Mouse (Mus musculus) megakaryocyte-erythroid progenitor cell, adult 5-6 weeks (primary cell): Measurements from ENCODE around the gene Ccr1l1. TPM values are rescaled to one million over a fixed set of nuclear protein-coding genes. Genes with fewer than 3 reads are reported as not detected.

Experiments used
- ATAC-seq: replicated peaks from 2 replicates; pipeline ENCODE4 v1.8.0; 2016; ENCODE audit warnings: mild to moderate bottlenecking, inconsistent platforms; ENCODE audit not compliant: severe bottlenecking, poor library complexity, low FRiP score, low TSS enrichment
- total RNA-seq, 2 experiments: library from RNA; stranded (forward) in 1 of 2; stranded (reverse) in 1 of 2; fragments of 200-1000, 215-1000 nt in 1 of 2; fragments of >200 nt in 1 of 2; fragmentation: Nextera tagmentation in 1 of 2; gene quantifications; 2 replicates each; pipeline ENCODE4 v1.2.3; 2014 to 2017

Gene Ccr1l1
- total RNA-seq (2014; fragmentation: Nextera tagmentation) (not detected in 2 replicates), total RNA-seq (2017) (not detected in 2 replicates)

DNA sequence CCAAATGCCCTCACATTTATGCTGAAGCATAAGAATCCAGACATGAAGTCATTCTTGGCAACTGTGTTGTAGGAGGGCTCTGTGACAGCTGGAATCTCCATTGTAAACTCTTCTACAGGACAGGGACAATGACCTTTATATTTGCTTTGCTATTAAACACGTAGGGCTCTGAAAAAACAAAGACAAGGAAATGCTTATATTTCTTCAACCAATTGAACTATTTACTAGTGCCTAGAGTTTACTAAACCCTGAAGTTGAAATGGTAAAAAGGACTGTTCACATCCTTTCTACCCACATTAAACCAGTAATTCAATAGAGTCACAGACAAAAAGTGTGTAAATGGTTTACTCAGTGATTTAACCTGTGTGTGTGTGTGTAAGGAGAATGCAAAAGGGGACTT is at the start of gene Ccr1l1:
Gene Ccr1l1, minus strand, starts transcription at position 101 of the 400 bp plus-strand sequence.
- ATAC-seq = no peak

DNA sequence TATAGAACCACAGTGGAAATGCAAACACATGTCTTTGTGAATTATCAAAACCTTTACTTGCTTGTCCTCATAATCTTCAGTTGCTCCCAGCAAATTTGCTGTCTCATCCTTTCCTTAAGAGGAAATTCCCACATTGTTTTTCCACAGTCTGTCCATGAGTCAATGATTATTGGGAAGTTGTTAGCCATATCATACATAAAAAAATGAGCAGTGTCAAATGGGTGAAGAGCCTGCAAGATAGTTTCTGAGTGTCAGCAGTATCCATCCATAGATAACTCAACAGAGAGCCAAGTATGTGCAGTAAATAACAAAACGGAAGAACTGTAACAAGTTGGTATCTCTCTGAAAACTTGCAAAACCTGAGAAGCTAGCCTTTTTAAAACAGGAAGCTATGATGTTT is 43.5 kb upstream of the Ccr1l1 start, which contains the start of gene Ccr3:
Gene Ccr3, plus strand, starts transcription at position 301 of the 400 bp plus-strand sequence.
- no peak for ATAC-seq

DNA sequence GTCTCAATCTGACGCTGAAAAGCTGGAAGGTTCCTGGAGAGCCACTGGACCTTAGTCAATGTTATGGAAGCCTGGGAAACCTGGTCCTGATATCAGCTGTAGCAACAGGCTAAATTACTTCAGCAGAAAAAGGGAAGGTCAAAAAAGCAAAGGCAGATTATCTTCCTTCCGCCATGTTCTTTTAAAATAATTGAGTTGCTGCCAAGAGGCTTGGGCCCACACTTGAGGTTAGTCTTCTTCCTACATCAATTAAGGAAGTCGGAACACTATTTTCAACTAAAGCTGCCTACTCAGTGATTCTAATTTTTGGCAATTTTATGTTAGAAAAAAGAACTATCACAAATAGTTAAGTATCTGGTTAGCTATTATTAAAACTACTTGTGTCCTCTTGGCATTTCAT is 41.7 kb upstream of the Ccr1l1 start:
- ATAC-seq = no peak

DNA sequence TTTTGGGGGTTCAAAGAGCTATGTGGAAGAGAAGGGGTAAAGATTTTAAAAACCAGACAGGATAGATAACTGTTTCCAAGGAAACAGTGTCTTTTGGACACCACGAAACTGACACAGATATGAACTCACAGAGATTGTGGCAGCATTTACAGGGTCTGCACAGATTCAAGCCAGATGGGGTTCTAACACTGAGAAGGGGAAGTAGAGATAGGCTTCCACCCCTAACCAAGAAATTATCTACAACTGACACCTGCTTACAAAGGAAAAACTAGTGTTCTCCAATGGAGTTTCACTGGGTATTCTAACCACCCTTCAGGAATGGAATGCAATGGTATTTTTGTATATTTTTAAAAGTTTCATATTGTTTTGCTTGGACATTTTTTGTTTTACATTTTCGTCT is 37.8 kb upstream of the Ccr1l1 start:
- ATAC-seq = peak; percentile 74

DNA sequence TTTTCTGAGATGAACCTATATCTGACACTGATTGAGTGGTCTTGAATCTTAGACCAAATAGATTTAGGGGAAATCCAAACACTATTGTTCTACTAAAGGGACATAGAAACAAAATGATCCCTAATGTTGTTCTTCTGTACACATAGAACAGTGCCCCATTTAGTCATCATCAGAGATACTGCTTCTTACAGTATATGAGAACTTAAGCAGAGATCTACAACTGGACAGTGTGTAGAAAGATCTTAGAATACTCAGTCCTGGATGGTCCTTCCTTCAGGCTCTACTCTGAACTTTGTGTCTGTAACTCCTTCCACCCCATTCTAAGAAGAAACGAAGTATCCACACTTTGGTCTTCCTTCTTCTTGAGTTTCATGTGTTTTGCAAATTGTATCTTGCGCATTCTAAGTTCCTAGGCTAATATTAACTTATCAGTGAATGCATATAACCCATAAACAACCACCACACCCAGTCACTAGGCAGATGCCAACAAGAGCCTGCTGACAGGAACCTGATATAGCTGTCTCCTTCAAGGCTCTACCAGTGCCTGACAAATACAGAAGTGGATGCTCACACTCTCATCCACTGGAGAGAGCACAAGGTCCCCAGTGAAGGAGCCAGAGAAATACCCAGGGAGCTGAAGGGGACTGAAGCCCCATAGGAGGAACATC is 36.9 kb upstream of the Ccr1l1 start:
- peak; percentile 61 for ATAC-seq

DNA sequence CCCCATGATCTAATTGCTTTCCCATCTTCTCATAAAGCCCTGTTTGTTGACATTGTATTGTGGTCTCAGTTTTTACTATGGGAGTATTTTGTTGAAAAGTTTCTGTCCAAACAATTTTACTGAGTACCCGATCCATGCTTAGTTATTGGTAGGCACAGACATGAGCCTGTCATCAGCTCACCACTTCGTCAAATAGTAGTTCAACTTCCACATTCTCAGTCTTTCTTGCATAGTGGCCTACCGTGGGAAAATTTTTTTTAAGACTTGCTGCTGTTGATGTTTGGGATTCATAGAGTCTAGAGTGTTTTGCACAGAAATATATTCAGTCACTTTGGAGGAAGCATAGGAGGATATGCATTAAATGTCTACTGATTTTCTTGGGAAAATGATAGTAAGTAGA is 35.1 kb upstream of the Ccr1l1 start:
- ATAC-seq = no peak

DNA sequence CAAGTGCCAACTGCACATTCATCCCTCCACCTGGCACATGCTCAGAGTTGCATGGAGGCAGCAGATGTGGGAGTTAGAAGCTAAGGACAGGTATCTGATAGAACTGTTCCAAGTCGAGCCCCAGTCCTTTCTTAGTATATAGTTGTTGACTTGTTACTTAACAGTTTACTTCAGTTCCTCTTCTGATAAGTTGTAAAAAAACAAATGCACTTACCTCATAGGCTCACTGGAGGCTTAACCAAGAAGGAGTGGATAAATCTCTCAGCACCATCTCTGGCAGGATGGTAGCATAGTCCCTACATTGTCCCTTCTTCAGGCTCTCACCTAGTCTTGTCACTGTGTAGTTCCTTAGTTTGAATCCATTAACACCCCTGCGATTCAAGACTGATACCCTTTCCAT is 34.5 kb upstream of the Ccr1l1 start:
- no peak for ATAC-seq

DNA sequence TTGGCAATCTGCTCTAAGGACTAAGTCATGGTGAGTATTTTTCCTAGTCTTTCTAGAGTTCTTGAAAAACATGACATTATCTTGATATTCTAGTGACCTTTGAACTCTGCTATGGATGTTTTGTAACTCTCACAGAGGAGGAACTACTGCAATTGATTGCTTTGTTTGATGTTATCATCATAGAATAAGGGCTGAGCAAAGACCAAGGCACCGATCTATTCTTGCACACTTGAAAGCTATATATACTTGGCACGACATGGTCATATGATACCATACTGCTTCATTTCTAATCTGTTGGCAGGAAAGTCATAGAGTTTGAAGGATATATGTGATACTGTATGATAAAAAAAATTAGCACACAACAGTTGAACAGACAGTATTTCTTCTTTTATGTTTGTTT is 21.6 kb upstream of the Ccr1l1 start:
- no peak for ATAC-seq

DNA sequence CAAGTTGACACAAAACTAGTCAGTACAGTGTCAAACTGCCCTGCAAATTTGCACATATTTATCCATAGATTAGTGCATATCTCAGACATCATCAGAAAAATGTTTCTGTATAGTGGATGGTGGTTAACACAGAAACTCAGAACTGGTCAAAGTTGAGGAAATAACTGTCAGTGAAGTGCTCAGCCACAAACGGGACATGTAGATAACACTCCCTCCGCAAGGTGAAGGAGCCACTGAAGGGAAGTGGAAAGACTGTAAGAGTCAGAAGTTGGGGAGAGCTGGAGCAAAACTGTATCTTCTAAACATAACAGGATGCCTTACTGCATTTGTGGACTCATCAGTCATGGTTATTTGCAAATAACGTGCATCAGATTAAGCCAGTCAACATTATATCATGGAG is 19.5 kb upstream of the Ccr1l1 start:
- ATAC-seq = peak; percentile 67

DNA sequence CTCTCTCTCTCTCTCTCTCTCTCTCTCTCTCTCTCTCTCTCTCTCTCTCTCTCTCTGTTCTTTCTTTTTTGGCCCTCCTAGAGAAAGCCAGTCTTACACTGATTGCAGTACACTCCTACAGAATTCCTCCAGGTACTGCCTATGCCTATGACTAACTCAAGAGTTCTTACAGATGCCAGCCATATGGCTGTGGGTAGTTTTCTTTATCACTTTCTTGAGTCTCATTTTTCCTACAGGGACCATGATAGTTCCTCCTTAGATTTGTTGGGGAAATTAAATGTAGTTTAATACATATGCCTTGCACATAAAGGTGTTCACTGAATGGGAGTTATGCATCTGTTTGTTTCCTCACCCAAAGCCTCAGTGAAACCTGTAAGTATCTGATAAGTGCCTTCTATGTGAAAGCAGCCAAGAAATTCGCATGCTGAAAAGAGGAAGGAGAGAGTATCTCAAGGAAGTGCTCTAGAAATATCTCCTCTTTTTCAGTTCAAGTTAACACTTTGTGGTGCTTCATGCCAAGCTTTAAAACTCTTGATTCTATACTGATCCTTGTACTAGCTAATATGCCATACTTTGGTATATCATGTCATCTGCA is 13.2 kb upstream of the Ccr1l1 start:
- ATAC-seq = peak; percentile 90

DNA sequence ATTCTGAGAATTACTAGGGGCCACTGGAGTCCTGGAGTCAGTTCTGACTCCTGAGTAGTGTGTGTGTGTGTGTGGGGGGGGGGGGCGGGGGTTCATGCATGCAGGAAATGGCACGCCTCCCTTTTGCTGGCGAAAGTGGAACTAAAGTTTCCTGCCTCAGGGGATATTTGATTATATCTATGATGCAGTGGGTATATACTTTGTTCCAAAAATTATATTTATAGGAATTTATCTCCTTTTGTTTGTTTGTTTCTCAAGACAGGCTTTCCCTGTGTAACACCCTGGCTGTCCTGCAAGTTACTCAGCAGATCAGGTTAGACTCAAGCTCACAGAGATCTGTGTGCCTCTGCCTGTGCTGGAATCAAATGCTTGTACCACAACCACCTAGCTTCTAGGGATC is 11.5 kb upstream of the Ccr1l1 start:
- ATAC-seq = no peak

DNA sequence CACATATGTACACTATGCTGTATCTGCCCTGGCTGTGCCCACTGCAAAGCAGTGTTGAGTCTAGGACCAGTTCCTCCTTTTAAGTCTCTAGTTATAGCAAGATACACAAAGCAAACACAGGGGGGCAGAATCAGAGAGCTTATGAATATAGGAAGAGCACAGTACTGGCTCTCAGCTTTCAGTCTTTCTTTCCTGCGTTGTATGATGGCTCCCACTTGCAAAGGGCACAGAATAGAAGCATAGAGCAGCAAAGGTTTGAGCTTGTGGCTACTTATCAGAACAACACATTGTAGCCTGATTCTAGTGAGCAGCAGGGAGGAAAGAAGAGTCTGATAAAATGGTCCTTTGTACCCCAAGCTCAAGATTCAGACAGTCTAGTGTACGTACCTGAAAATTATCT is 8.0 kb upstream of the Ccr1l1 start:
- ATAC-seq = peak; percentile 84

DNA sequence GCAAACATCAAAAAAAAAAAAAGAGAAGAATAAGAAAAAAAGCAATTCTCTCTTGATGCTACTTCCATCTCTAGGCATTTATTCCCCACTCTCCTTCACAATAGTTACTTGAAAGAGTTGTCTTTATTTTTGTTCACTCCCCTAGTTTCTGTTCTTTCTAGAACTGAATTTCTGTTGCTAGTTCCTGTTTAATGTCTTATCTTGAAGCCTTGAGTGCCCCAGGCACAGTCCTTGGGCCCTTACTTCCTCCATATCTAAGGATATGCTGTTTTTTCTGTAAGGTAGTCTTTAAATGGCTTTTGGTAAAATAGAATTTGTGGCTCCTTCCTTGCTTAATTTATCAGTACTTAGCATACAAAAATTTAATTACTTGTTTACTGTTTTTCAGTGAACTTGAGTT is 6.7 kb upstream of the Ccr1l1 start:
- ATAC-seq = no peak

DNA sequence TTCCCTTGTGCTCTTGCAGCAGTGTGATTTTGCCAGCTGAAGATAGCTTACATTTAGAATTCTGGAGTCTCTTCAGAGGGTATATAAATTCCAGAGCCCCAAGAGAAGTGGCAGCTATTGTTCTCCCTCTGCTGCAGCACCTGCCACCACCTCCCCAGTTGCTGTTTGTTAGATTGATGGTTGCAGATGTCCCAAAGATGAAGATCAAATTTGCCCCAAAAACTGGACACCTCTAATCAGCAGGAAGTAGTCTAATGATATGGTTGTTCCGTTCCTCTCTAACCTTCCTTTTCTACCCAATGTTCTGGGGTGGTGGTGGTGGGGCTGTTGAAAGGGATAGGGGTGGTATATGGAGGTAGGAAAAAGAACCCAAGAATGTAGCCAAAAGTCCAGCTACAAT is 4.5 kb upstream of the Ccr1l1 start:
- ATAC-seq = no peak

DNA sequence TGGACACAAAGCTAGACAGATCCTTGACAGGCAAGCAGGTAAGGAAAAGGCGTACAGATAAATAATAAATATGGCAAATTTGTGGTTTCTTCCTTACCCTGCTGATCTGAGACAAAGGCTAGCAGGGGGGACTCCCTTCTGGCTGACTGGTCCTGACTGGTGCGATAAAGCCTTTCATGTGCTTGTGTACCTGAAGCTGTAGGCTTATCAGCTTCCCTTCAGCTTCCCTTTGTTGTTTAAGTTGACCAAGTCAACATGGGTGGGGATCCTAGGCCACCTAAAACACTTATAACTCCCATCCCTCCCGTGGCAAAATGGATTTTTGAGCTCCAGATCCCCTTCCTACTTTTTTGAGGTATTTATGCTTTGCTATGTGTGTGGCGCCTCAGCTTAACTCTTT is 3.7 kb upstream of the Ccr1l1 start:
- ATAC-seq = peak; percentile 58

DNA sequence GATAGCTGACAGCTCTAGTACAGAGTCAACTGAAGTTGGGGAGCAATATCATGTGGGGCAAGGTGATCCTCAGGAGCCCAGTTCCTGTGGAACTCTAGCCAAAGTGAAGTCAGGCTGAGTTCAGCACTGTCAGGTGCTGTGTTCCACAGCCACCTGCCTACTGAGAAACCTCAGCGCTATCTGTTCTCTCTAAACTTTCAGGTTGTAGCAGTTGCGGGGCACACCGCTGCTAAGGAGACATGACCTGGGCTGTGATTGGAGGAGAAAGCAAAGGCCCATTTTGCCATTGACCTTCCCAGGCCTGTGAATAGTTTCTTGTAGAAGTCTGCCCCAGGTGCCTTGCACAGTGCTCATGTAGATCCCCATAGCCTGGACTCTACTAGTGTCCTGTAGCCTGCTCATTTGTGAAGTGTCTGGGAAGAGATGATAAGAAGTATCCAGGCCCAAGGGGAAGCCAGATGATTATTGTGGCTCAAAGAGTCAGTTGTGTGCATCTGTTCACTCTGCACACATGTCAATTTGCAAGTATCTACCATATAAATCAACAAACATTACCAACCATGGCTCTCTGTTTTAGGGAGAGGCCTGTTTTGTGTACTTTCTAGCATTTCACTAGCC is 2.8 kb upstream of the Ccr1l1 start:
- ATAC-seq = peak; percentile 74

DNA sequence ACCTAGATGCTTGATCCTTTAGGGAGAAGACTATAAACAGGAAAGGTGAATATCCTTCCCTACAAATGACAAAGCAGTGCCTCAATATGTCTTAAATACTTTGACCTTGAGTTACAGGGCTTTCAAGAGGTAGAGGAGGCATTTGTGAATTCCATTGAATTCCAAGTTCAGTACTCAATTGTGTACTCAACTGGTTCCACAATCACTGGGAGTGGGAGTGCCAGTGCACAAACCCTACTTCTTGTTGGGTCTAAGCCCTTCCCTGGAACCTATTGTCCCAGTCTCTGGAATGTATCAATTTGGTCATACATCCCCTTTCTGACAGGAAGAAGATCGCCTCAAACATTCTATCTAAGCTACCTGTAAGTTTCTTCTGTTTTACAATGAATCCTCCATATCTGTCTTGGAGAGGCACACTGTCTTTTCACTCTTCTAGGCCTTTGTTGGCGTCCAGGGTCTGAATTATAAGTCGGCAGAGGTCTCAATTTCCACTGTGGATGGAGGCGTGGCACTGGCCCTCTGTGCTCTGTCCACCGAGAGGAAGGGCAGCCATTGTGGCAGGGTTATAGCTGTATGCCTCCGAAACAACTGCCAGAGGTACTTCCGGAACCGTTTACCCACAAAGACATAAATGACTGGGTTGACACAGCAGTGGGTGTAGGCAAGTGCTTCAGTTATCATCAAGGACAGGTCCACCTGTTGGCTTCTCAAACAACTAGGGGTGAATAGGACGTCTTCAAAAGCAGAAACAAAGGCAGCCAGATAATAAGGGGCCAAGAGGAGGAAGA is 1.1 kb downstream of the Ccr1l1 start:
- ATAC-seq = no peak

DNA sequence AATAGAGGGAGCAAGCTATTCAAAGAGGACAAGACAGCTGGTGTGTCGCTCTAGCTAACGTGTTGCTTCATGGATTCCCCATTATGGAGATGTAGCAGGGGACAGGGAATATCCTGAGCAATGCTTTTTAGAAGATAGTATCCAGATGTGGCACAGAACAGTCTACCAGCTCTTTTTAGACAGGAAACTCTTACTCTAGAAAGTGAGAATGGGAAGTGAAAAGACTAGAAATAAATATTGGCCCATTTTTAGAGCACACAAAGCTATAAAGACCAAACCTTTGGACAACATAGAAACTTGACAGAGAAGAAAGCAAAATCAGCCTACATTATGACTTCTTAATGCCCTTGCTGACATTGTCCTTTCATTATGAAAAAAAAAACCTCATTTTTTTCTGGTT is 2.6 kb downstream of the Ccr1l1 start:
- ATAC-seq = no peak

DNA sequence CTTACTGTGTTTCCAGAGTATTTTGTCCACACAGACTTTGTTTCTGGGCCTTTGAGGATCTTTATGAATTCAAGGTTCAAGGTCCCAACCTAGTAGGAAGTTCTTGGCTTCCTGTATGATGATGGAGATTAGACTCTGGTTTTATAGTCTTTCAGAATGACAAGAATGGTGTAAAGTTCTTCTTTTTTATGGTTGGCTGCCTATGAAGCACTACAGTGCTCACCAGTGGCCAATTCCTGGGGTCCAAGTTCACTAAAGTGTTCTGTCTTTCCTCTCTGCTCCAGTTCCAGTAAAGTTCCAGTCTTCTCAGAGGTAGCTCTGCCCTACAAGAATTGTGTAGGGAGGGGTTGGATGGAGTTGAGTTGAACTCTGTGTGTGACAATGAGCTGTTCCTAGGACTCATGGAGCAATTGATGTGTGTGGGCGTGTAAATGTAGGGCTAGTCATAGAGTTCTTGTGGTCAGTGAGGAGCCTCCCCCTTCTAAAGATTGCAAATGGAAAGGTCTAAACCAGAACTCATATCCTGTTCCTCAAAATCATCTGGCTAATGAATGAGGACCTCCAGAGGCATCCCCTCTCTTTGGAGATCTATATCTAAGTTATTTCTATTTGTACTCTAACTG is 9.8 kb downstream of the Ccr1l1 start, which contains the start of gene Ccr1:
Gene Ccr1, minus strand, starts transcription at position 403 of the 623 bp plus-strand sequence.
- no peak for ATAC-seq
